Mouse (Mus musculus) kidney, adult 2 months (tissue): Measurements from ENCODE around the gene Dlgap1.

ENCODE experiments used
- CTCF ChIP-seq: fragments of 200-500 bp; conservative IDR thresholded peaks from 2 replicates; pipeline ENCODE4 v1.5.1; 2011; ENCODE audit warnings: low read depth, mild to moderate bottlenecking, control low read depth, low read length, moderate library complexity, mixed read lengths; ENCODE audit not compliant: insufficient read depth, insufficient read length
- POLR2A ChIP-seq: fragments of 200-500 bp; IDR thresholded peaks from one replicate; pipeline ENCODE4 v1.6.1; 2011; ENCODE audit warnings: low read depth, low read length, control low read depth

- TF ChIP-seq CTCF (no peak), POLR2A (no peak)
These were observed 254.0 kb downstream of the Dlgap1 start for GRCm38 (mm10) chr17:70222891-70223290.
